Mouse (Mus musculus) mouse trophoblast stem cell (cell line): ENCODE measurements around the gene Sema6c.

Source experiments
- in situ Hi-C, 2 experiments: fragments of 300-500 bp; cut with MseI, MboI; formaldehyde crosslinking; loops; 2 replicates in 1 of 2; 3 replicates in 1 of 2; pipeline ENCODE4 v1.15.1; 2025

Sema6c gene

DNA sequence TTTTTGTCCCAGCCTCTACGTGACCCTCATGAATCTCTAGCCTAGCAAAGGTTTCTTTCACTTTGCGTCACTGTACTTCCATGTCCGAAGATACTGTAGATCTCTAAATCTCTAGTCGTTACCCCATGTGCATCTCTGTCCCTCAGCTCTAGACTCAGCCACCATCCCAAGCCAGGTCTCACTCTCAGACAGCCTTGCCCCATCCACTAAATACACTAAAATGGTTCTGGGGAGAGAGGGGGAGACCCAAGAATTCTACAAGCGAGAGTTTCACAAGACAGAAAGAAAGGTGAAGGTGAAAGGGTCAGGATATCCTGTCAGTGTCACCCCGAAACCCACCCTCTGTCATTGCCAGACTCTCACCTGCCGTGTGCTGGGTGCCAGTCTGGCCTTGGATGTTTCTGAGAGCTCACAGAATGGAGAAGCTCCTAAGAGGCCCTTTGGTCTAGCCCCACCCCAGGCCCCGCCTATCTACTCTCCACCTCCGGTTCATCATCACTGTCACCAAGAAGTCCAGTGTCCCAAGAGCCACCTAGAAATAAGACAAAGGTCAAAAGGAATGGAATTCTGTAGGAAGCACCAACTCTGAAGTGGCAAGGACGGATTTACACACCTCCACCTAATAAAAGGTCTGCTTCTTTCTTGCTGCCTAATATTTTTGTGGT lies 18.2 kb upstream of the Sema6c start, which contains the start of gene Tnfaip8l2:
Gene Tnfaip8l2, minus strand, starts transcription at position 409 of the 665 bp plus-strand sequence.
- in situ Hi-C loops = no loop called here

- in situ Hi-C loops = no loop called here
Measured at GRCm38 (mm10) chr3:95142617-95143011, 17.6 kb upstream of the Sema6c start.

DNA sequence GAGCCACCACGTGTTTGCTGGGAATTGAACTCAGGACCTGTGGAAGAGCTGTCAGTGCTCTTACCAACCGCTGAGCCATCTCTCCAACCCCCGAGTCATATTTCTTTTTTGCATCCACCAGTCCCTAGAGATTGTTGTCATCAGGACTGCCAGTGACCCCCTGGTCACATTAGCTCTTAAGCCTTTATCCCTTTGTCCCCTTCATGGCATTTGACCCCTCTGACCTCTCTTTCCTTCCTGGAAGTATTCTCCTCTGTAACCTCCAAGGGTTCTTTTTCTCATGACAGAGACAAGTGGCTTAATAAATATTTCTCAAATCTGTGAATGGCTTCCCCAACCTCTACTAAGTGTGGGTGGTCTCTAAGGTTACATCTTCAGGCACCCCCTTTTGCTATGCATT lies 12.3 kb upstream of the Sema6c start:
- in situ Hi-C loops = no loop called here

DNA sequence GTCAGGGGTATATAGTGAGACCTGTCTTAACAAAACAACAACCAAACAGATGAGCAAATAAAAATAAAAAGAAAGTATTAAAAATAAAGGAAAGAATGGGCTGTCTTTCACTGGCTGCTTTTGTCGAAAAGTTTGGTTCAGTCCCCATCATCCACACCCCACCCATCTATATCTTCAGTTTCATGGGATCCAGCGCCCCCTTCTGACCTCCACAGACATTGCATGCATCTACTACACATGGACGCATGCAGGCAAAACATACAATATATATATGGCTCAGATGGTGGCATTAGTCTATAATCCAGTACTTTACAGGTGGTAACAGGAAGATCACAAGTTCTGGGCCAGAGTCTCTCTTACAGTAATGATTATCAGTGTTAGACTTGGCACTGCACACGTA lies 6.4 kb upstream of the Sema6c start:
- in situ Hi-C loops = no loop called here

DNA sequence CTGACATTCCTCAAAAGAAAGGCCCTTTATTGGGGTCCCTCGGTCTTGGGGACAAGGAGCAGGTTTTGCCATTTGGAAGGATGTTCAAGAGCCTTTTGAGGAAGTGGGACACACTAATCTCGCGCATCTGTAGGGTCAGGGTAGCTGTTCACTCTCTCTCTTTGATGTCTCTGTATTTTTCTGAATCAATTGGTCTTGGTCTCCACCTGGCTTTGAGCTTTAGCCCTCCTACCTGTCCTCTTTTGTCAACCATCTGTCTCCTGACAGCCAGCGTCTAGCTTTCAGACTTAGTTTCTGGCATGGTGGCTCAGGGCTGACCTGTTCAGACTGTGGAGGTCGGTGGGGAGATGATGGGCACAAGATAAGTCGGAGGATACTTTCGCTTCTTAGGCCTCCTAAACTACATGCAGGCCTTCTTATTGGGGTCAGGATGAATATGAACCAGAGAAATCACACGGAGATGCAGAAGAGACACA lies 708 bp upstream of the Sema6c start:
- in situ Hi-C loops = no loop called here

DNA sequence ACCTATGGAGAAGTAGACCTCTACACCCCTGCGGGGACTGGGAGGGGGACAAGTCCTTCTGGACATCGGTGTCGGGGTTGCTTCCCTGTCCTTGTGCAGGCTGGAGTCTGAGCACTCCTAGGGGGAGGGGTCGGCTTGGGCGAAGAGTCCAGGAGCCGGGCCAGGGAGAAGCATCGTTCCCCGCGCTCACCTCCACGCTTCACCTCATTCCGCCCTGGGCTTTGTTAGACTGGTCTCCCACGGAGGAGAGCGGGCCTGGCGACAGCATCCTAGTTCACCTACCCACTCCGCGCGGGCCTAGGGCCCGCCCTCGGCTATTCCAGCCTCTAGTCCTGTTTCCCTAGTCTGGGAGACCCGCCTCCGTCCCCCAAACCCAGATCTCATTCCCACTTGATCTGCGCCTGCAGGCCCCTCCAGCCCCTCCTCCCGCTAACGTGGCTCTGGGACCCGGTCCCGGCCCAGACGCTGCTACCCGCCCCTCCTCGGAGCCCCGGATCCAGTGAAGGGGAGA lies 839 bp downstream of the Sema6c start:
- in situ Hi-C loops = no loop called here

GRCm38 (mm10) chr3:95161618-95162344 lies 1.5 kb downstream of the Sema6c start:
- in situ Hi-C loops = no loop called here

DNA sequence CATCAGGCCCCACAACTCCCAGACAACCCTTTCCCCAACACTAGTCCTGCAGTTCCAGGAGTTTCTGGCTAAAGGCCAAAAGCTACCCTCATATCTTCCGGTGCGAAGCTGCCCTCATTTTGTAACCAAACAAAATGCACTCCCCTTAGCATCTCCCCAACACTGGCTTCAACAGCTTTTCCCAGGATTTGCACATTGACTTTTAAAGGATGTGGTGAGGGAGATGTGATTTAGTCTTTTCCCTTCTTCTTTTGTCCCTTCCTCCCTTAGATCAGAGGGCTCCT lies 2.0 kb downstream of the Sema6c start:
- in situ Hi-C loops = no loop called here

DNA sequence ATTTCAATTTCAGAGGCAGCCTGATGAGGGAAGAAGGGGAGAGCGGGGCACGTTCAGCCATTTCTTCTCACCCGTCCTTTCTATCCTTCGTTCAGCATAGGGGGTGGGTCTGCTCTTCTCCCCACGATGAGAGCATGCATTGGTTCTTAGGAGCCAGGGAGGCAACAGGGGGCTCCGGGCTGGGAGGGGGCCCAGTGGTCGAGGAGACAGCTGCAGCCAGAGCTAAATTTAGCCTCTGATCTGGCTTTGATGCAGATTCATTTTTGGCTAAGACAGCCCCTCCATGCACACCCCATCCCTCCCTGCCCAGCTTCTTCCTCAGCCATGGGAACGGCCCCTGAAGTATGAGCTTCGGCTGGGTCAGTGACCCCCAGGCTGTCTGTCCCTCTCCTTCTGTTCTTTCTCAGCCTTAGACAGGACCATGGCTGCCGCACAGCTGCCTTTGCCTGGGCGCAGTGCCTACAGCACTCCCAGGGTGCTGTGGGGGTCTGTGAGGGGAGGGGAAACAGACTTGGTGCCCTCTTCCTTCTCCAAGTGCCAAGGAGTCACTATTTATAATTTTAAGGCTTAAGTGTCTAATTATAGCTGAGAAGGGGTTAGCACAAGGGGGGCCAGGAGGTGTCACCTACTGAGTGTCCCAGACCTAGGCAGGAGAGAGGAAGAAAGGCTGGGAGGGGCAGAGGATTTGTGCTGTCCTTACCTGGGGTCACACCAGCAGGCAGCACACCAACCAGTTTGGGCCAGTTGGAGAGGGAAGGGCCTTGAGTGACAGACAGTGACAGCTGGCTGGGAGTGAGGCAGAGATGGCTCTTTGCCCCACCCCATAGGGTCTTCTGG lies 3.4 kb downstream of the Sema6c start:
- in situ Hi-C loops = no loop called here

GRCm38 (mm10) chr3:95164256-95164550 lies 3.9 kb downstream of the Sema6c start:
- in situ Hi-C loops = no loop called here

GRCm38 (mm10) chr3:95164840-95165239 lies 4.6 kb downstream of the Sema6c start:
- in situ Hi-C loops = no loop called here

GRCm38 (mm10) chr3:95169996-95170395 lies 9.7 kb downstream of the Sema6c start:
- in situ Hi-C loops = no loop called here

DNA sequence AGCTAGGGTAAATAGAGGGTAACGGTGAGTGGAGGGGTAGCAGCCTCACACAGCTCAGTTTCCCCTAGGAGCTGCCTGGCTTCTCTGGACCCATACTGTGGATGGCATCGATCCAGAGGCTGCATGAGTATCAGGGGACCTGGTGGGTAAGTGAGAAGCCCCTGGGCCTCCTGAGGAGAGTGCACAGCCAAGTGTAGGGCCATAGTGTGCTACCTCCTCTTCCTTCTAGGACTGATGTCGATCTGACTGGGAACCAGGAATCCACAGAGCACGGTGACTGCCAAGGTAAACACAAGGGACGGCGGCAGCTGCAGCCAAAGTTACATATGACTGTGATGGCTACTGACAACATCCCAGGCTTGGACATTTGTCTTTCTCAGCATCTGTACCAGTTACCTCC lies 10.8 kb downstream of the Sema6c start:
- in situ Hi-C loops = no loop called here

DNA sequence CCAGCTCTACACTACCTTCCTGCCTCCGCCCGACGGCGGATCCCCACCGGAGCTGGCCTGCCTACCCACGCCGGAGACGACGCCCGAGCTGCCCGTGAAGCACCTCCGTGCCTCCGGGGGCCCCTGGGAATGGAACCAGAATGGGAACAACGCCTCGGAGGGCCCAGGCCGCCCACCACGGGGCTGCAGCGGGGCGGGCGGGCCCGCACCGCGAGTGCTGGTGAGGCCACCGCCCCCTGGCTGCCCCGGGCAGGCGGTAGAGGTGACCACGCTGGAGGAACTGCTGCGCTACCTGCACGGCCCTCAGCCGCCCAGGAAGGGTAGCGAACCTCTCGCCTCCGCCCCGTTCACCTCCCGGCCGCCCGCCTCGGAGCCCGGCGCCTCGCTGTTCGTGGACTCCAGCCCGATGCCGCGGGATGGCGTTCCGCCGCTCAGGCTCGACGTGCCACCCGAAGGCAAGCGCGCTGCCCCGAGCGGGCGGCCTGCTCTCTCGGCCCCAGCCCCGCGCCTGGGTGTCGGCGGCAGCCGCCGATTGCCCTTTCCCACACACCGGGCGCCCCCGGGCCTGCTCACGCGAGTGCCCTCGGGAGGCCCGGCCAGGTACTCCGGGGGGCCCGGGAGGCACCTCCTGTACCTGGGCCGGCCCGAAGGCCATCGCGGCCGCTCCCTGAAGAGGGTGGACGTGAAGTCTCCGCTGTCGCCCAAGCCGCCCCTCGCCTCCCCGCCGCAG lies 12.4 kb downstream of the Sema6c start:
- in situ Hi-C loops = no loop called here

DNA sequence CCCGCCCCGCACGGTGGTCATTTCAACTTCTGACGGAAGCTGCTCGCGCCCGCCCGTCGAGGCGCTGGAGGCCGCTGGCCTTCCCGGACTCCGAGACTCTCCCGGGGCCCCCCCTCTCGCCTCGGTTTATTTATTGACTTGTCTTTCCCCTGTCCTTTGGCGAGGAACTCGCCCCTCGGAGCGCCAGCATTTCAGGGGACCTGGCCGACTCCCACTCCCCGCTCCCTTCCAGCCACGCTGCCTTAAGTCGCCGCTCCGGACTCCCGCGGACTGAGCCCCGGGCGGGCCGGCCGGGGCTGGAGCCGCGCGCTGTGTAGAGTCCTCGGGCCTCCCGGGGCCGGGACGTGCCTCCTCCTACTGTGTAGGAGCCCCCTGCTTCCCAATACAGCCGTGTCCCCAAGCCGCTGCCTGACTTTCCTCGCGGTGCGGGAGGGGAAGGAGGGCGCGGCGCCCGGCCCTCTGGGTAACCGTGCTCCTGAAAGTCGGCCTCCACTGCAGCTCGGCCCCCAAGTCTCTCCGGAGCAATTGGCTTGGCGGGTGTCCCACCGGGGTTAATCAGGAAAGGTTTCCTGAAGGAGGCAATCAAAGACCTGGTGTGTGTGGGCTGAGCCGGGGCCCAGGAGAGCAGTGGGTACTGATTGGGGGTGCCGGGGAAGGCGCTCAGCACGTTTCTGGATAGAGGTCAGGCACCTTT lies 13.1 kb downstream of the Sema6c start:
- in situ Hi-C loops = no loop called here

DNA sequence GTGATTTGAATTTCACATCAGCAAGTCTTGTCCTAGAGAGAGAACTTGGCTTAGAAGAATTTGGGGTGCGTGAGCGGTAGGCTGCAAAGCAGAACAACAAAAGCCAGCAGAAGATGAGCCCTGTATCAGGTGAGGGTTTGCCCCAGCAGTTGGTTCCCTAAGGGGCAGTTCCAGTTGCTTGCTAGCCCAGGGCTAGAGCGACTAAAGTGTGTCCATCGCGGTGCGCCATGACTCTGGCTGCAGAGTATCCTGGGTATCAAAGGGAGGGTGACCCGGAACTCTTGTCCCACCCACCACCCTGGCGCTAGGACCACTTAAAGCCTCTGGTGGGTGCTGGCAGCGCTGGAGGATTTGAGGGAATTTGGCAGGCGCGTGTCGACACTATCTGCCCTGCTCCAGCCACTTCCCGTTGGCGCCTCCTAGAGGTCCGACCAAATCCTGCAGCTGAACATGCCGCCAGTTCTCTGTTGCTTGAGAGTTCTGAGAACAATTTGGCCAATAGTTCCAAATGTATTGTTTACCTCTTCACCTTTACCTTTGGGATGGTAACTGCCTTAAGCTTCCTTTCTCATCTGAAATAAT lies 13.8 kb downstream of the Sema6c start:
- in situ Hi-C loops = no loop called here

GRCm38 (mm10) chr3:95176500-95176899 lies 16.2 kb downstream of the Sema6c start:
- in situ Hi-C loops = no loop called here

GRCm38 (mm10) chr3:95177583-95177982 lies 17.3 kb downstream of the Sema6c start:
- in situ Hi-C loops = no loop called here

- in situ Hi-C loops = no loop called here
Measured at GRCm38 (mm10) chr3:95178948-95179347, 18.7 kb downstream of the Sema6c start.

- in situ Hi-C loops = no loop called here
Measured at GRCm38 (mm10) chr3:95179890-95180289, 19.6 kb downstream of the Sema6c start.

DNA sequence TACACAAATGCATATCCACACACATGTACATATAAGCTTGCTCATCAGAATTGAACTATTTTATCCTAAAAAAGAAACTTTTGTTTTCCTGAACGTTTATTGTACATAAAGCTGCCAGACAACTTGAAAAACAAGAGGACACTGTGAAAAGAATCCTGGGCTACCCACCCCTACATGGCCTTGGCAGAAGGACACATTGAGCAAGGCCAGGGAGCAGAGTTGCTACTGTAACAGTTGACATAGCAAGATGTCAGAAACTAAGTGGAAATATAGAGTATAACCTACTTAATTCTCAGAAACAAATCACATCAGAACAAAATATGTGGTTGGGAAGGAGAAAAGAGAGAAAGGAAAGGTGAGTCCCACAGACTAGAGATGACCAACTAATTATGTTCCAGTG lies 21.6 kb downstream of the Sema6c start:
- in situ Hi-C loops = no loop called here
